In the genomic region with DNA sequence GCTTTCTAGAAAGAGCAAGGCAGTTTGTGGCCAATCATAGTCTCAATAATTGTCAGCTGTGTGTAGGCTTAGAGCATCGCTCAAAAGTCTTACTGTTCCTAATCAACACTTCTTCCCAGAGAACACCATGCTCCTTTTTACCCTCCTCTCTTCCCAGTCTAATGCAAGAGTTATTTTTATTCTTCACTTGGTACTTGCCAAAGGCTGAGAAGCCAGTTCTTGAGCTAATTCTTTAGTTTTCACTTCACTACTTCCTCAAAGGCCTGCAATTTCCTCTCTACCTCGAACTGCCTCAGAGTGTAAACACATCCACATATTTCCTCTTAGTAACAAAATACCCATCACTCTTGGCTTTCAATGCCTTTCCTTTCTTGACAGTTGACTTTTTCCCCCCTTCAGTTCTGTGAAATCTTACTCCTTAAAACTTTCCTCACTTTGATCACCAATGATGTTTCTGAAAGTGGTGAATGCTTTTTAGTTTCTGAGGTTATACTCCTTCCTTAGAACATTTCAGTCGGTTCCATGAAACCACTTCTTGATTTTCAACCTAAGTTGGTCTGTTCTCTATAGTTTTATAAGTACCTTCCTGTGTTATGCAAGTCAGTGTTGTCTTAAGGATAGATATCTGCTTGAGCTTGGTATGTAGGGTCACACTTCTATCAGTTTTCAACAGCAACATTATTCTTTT, we compare ENCODE assay signal across 11 mouse cellular contexts. TPM values are rescaled to one million over a fixed set of nuclear protein-coding genes. Genes with fewer than 3 reads are reported as not detected.
DNase-seq lines count a peak whose midpoint lies in the region; ATAC-seq and TF ChIP-seq lines count a peak whose summit lies in the region.
"Had no signal": no experiment of that assay in that cellular context is flagged by ENCODE, and none has a peak within 500 bp of the region (broad histone marks: within the 10 kb centered on the region; RNA-seq: fewer than 3 reads in every experiment).

No protein-coding gene starts in this region.

- ATAC-seq in kidney, postnatal 0 days (replicated peaks; ENCODE audit: low FRiP score, low read depth) = no peak
- ATAC-seq in activated CD4-positive, CD25-positive, alpha-beta regulatory T cell, adult 4 months = peak; percentile 37
- ATAC-seq in hindbrain, embryonic 11.5 days (ENCODE audit: low FRiP score) = no peak
- ATAC-seq: hindbrain, postnatal 0 days had no signal

- H3K4me3 ChIP-seq in kidney, postnatal 0 days (replicated peaks; ENCODE audit: low read depth, low read length) = no peak overlapping the region
- H3K4me3 ChIP-seq in hindbrain, embryonic 11.5 days (ENCODE audit: low read depth, low read length) = no peak overlapping the region
- H3K4me3 ChIP-seq: forebrain, embryonic 12.5 days; neural tube, embryonic 12.5 days had no signal

- no peaks in the 10 kb centered on the region for H3K9me3 ChIP-seq in kidney, postnatal 0 days (replicated peaks; ENCODE audit: low read length)
- no peaks in the 10 kb centered on the region for H3K9me3 ChIP-seq in hindbrain, embryonic 11.5 days (ENCODE audit: control insufficient read depth, low read length)
- H3K9me3 ChIP-seq: forebrain, embryonic 12.5 days; neural tube, embryonic 12.5 days had no signal

- TF ChIP-seq CTCF in kidney, postnatal 0 days (IDR thresholded peaks at IDR 0.05; ENCODE audit: low read depth) = no peak

- H3K9ac ChIP-seq in kidney, postnatal 0 days (ENCODE audit: low read depth, low read length) = no peak overlapping the region
- H3K9ac ChIP-seq in hindbrain, embryonic 11.5 days (ENCODE audit: low read depth, low read length) = no peak overlapping the region
- H3K9ac ChIP-seq: forebrain, embryonic 12.5 days; neural tube, embryonic 12.5 days had no signal

- no peak overlapping the region for H3K4me2 ChIP-seq in kidney, postnatal 0 days (ENCODE audit: low read length)
- H3K4me2 ChIP-seq in hindbrain, embryonic 11.5 days (replicated peaks; ENCODE audit: low read depth, low read length) = no peak overlapping the region
- H3K4me2 ChIP-seq: forebrain, embryonic 12.5 days; neural tube, embryonic 12.5 days had no signal

- H3K36me3 ChIP-seq in kidney, postnatal 0 days (ENCODE audit: insufficient read depth, low read length) = no peaks in the 10 kb centered on the region
- no peaks in the 10 kb centered on the region for H3K36me3 ChIP-seq in hindbrain, embryonic 11.5 days (ENCODE audit: control insufficient read depth, insufficient read depth, low read length)

- 0 out of 2 replicates have a peak, but pooled peaks cover 5% of the 10 kb centered on the region for H3K4me1 ChIP-seq in kidney, postnatal 0 days (replicated peaks; ENCODE audit: insufficient read depth, low read length)
- H3K4me1 ChIP-seq in hindbrain, embryonic 11.5 days (replicated peaks; ENCODE audit: control insufficient read depth, insufficient read depth, low read length) = no peaks in the 10 kb centered on the region
- H3K4me1 ChIP-seq: forebrain, embryonic 12.5 days; neural tube, embryonic 12.5 days had no signal

- peak; percentile 29 for DNase-seq in kidney, postnatal 0 days (ENCODE audit: low spot score)
- DNase-seq in kidney, postnatal 36 days = no peak
- peak; percentile 48 for DNase-seq in CD4-positive, CD25-positive, alpha-beta regulatory T cell, adult 2 months (ENCODE audit: low read depth, low spot score)
- DNase-seq in lung, postnatal 36 days = peak; percentile 45
- DNase-seq in hindbrain, embryonic 11.5 days (ENCODE audit: low spot score) = no peak
- no peak for DNase-seq in ovary, postnatal 10 days (ENCODE audit: low spot score)
- DNase-seq: cerebellum, adult 11-12 months had no signal

- 45% methylated on average over 3 of the region's 3 CpGs for WGBS in kidney, postnatal 0 days
- WGBS in hindbrain, embryonic 11.5 days = 70% methylated on average over 3 of the region's 3 CpGs

- H3K27ac ChIP-seq in kidney, postnatal 0 days = peak overlapping the region; percentile 5; the same call in 1 of the 2 replicates
- no peak overlapping the region for H3K27ac ChIP-seq in hindbrain, embryonic 11.5 days (ENCODE audit: low read depth, low read length)
- H3K27ac ChIP-seq: forebrain, embryonic 12.5 days; hindbrain, postnatal 0 days; neural tube, embryonic 12.5 days had no signal

- H3K27me3 ChIP-seq in kidney, postnatal 0 days (ENCODE audit: insufficient read depth, low read length) = no peaks in the 10 kb centered on the region
- H3K27me3 ChIP-seq in hindbrain, embryonic 11.5 days (ENCODE audit: control insufficient read depth, insufficient read depth, low read length) = no peaks in the 10 kb centered on the region
- H3K27me3 ChIP-seq: forebrain, embryonic 12.5 days; neural tube, embryonic 12.5 days had no signal

RNA-seq across cellular contexts. Expression of a gene that starts 26.7 kb away (rescaled TPM):
- polyA plus RNA-seq in kidney, postnatal 0 days (2015; fragmentation: Nextera tagmentation; extraction: Ambion mirVana) = 8.0 and 8.3 TPM in 2 replicates
- polyA plus RNA-seq in activated CD4-positive, CD25-positive, alpha-beta regulatory T cell, adult 4 months (2017; shearing (Covaris generic)) = 10 to 100 TPM; 10.7 to 12.9 TPM
- polyA plus RNA-seq in hindbrain, embryonic 11.5 days (2014; fragmentation: Nextera tagmentation; extraction: Ambion mirVana) = 14.5 TPM in 2 replicates

RNA-seq across cellular contexts. Expression of a gene that starts 57.9 kb away (rescaled TPM):
- polyA plus RNA-seq in kidney, postnatal 0 days (2015; fragmentation: Nextera tagmentation; extraction: Ambion mirVana) = 20.3 and 20.9 TPM in 2 replicates
- 100 to 1,000 TPM; 180 to 208 TPM for polyA plus RNA-seq in activated CD4-positive, CD25-positive, alpha-beta regulatory T cell, adult 4 months (2017; shearing (Covaris generic))
- 31.7 and 47.0 TPM in 2 replicates for polyA plus RNA-seq in hindbrain, embryonic 11.5 days (2014; fragmentation: Nextera tagmentation; extraction: Ambion mirVana)

Comparison
In these comparisons a context has a peak if more than half of its experiments do, and no peak if none do; other contexts are left out.
1. DNase-seq: peak in kidney, postnatal 0 days (single experiment), CD4-positive, CD25-positive, alpha-beta regulatory T cell, adult 2 months (single experiment) and lung, postnatal 36 days (single experiment); none in kidney, postnatal 36 days (0 of 2), hindbrain, embryonic 11.5 days (single experiment) and ovary, postnatal 10 days (single experiment).